Mouse (Mus musculus) heart, postnatal 36 days (tissue): ENCODE results near the gene Tenm4. TPM values are rescaled to one million over a fixed set of nuclear protein-coding genes. Genes with fewer than 3 reads are reported as not detected.
A peak's percentile ranks its signal among the peaks of the same experiment; 100 is the strongest.
"Not testable (repeated sequence)": the region's sequence is repeated elsewhere in the genome, so short reads cannot be mapped to it uniquely, and the experiment has no call there.

ENCODE experiments used
- DNase-seq, 2 experiments: peaks; one replicate each; pipeline ENCODE4 v3.0.0; 2021 to 2022
- intact Hi-C: fragments of 180-260 bp; cut with DNase I; formaldehyde crosslinking; loops from one replicate; pipeline ENCODE4 v1.15.1; 2025
- total RNA-seq, 2 experiments: library from RNA; stranded (reverse); gene quantifications; 2 replicates each; pipeline ENCODE4 v1.2.3; 2021

Gene Tenm4
- total RNA-seq, 2 experiments from 2014 or later = 0.36 to 0.81 TPM

DNA sequence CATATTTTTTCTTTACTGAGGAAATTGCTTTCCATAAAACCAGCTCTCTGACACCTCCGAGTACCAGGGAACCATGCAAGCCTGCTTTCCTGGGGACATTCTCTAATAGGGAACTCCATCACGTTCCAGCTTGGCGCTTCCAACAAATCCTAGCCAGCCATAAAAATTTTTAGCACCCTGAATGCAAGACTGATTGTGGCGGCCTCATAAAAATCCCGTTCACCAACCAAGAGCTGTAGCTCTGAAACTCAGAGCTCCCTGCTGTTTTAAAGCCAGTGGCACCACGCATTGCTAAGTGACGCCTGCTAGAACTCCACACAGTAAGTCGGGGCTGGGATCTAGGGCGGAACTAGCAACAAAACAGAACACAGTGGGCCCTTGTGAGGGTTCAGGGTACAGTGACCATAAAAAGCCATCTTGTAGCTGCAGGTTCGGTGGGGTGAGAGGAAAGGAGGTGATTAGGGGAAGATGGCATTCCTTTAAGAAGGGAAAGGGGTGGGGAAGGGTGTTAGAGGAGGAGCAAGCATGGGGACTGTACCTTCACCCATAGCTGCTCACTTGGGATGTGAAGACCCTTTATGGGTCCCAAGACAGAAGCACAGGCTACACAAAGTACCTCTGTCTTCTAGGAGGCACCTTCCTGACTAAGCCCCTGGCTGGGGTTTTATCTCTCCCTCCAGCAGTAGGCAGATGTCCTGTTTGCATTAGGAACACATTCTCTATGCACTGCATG is 439.0 kb downstream of the Tenm4 start:
- DNase-seq = no peak
- intact Hi-C loops = no loop called here

DNA sequence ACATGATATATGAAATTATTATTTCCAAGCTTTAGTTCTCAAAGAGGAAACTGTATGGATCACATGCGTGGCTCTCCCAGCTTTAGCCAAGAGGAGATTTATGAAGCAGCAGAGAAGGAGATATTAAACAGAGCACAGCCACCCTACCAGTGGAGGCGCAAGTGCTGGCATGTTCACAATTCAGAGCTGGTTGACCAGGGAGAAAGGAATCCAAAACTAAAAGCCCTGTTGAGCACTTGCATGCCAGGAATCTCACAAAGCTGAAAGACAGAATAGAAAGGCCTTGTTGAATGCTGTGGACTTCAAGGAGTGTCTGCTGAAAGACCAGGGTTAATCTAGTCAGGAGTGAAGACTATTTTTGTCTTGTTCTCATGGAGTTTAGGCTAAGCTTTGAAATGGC is 446.3 kb downstream of the Tenm4 start:
- intact Hi-C loops = no loop called here
- DNase-seq = no peak

DNA sequence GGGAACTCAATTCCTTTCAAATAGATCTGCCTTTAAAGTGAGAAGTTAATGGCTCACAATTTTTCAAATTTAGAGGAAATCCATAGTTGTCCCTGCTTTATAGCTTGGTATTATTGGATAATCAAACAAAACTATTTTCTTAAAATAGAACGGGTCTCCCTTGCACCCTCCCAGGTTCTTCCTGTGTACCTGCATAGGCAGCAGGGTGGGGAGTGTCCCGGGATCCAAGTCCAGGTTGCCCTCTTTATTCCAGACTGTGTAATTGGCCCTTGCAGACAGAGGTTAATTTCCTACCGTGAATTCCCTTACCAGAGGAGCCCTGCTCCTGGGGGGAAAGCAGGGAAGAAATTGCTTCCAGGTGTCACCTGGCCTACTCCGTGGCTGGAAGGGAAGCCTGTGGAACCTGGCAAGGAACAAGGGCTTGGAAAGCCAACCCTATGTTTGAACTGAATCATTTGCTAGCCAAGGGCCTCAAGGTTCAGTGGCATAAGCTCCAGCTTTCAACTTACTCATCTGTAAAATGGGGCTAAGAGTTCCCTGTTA is 449.0 kb downstream of the Tenm4 start:
- DNase-seq = no peak
- intact Hi-C loops = no loop called here

DNA sequence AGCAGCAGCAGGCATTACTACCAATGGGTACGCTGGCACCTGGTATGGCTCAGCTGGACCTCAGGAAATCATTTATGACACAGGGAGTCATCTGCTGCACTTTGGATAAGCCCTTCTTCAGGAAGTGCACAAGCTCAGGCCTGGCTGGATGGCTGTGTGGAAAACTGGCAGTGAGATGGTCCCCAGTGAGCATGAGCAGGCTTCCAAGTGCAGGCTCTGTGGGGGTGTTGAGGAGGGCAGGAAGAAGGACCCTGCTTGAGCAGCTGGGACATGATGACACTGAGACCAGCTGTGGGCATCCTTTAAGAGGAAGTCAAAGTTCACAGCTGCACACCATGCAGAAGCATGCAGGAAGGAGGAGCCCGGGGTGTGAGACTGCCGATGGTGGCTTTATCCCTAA is 455.3 kb downstream of the Tenm4 start:
- no peak for DNase-seq
- intact Hi-C loops = no loop called here

DNA sequence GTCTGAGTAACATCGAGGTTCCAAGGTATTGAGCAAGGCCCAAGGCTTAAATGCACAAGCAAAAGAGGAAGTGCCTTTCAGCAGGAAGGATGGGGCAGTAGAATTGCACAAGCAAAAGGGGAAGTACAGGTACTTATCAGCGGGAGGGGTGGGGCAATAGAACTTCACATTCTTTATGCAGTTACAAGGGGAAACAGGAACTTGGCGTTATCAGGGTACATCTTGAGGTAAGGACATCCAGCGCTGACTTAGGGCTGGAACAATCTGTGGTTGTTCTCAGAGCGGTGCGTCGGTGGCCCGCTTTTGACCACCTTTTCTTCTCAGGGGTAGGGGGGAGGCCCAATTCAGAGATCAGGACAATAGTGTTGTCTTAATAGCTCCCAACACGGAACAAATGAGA is 459.5 kb downstream of the Tenm4 start:
- intact Hi-C loops, DNase-seq: not testable (repeated sequence)

DNA sequence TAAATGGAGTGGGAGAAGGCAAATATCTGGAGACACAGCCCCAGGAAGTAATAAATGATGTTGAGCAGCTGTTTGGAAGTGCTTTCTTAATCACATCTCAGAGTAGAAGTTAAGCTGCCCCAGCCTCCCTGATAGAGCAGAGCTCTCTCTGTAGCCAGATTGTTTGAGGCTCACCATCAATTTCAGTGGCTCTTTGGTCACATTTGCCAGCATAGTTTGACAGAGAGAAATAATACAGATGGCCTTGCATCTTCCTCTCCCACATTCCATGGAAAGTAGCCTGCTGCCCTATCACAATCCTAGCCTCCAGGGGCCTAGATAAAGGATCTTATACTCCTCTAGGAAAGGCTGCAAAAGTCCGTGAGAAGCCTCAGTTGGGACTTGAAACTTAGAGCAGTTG is 462.0 kb downstream of the Tenm4 start:
- intact Hi-C loops = no loop called here
- no peak for DNase-seq

DNA sequence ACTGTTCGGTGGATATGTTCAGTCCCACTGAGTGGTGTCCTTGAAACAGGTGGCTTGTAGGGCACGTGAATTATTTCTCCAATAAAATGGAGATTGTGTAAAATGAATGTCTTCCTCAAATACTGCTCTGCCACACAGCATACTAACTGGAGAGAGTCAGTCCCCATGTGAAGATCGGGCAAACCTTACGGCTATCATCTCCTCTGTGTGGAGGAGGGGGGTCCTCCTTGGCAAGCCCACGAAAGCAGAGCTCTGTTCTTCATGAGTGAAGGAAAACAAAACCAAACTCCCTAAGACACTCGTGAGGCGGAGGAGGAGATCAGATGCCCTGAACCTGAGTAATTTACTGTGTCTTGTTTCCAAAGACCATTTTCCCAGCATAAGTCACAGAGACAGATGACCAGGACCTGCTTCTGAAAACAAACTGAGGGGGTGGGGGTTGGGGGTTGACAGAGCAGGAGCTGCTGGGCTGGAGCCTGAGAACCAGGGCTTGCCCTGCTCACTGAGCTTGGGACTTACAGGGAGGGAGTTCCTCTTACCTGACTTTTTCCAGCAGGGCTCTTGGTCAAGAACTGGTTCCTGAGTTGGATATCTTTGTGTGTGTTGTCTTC is 464.9 kb downstream of the Tenm4 start:
- no peak for DNase-seq
- intact Hi-C loops = no loop called here

DNA sequence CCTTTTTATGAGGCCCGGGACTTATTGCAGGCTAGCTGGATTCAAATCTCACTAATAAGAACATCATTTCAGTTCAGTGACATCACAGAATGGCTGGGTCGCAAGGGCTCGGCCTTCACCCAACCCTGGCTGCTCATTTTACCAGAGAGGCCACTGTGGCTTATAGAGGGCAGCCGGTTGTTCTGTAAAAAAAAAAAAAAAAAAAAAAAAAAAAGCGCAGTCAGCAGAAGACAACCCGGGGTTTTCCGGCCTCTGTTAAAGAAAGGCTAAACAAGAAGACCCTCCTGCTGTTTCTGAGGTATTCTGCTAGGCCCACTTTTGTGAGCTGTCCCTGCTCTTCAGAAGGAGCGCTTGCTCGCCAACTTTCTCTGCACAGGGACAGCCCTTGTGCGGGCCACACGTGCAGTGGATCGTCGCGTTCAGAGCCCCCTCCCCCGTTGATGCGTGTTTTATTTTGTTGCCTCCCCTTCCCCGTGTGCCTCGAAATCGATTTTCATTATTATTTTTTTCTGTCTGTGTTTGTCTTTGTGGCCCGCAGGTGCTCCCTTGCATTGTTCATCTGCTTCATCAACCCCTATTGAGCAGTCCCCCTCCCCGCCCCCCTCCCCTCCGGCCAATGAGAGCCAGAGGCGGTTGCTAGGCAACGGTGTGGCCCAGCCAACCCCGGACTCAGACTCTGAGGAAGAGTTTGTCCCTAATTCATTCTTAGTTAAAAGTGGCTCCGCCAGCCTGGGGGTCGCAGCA is 472.6 kb downstream of the Tenm4 start:
- intact Hi-C loops = no loop called here
- peak in 1 of 2 experiments; percentile 12 for DNase-seq

DNA sequence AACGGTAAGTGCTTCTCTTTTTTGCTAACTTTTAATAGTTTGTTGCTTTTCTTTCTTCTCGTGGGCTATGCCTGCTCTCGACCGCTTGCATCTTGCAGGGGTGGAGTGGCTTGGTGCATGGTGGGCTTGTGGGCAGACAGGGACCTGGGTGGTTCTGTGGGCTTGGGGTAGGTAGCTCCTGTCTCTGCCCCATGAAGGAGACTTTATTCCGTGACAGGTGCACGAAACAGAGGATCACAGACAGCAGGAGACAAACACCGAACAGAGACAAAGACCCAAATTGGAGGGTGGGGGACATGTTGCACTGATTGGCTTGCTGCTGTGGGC is 473.1 kb downstream of the Tenm4 start:
- DNase-seq = no peak
- intact Hi-C loops = no loop called here

DNA sequence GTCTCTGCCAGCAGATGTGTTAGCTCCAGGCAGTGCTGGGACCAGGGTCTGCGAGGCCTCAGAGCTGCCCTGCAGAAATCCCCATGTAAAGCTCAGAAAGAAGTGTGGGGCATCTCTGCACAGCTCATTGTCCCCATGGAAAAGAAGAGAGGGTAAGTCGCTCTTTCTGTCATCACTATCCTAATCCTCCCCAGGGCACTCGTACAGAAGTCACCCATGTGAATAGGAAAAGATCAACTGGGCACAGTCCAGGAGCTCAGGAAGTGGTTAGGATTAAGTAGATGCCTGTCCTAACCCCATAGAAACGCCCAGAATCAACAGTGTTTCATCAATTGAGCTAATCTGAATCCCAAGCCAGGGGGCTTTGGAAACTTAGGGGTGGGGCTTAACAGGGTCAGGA is 476.6 kb downstream of the Tenm4 start:
- no peak for DNase-seq
- intact Hi-C loops = no loop called here

DNA sequence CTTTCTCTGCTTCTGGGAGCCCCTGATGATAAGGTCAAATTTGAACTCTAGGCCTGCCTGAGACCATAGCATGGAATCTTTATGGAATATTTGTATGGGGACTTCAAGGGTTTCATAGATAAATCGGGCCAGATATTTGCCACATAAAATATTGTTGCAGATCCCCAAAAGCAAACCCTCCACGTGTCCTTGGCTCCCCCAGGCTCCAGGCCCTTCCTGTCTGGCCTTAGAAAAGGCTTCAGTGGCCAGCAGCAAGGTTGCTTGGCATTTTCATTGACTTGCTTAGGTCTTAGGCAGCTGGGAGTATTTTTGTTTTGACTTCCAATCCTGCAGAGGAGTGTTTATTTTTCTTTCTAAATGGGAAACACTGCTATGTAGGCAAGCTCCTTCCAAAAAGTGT is 477.6 kb downstream of the Tenm4 start:
- intact Hi-C loops = no loop called here
- DNase-seq = no peak

DNA sequence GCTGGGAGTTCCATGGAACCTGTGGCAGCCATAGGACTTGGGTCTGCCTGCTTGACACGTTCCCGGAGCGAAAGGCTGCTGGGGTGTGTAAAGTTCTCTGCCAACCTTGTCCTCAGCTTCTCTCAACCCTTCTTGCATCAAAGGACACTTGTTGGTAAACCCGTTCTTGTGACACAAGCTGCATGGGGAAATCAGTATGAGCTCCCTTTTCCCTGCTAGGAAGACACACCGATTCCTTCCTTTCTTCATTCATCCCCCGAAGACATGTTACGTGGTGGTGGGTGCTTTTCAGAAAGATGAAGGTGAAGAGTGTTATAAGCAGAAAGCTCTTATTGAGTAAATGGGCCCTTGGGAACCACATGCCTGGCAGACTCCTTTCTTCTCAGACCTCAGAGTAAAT is 478.1 kb downstream of the Tenm4 start:
- no peak for DNase-seq
- intact Hi-C loops = no loop called here

DNA sequence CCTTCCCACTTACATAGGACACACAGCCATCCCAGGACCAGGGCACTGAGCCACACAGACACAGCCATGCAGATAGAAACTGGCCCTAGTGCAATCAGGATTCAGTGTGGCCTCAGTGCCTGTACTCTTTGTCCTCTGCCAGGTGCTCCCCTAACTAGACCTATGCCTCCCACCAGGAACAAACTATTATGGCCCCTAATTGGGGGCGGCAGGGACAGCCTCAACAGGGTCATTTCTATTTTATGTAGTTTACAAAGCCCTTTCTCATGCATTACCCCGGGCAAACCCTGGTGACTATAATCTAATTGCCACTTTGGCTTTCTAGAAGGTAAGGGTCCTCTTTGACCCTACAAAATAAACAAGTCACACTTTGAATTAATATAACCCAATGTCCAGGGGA is 479.4 kb downstream of the Tenm4 start:
- intact Hi-C loops = no loop called here
- no peak for DNase-seq

DNA sequence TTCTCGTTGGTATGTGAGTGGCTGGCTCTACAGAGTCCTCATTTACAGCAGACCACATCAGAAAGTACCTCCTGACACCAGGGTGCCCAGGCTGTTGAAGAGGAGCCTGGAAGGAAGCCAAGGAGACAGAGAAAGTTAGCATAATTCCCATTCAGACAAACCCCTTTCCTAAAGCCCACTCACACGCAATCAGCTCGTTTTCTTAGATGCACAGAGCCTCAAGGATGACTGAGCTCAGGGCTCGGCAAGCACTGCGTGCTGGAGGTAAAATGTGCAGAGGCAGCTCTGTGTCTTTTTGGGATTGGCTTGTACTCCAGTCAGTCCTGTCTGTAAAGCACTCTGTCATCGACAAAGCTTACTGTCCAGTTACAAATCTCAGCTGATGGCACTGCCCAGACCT is 480.0 kb downstream of the Tenm4 start:
- DNase-seq = no peak
- intact Hi-C loops = no loop called here

DNA sequence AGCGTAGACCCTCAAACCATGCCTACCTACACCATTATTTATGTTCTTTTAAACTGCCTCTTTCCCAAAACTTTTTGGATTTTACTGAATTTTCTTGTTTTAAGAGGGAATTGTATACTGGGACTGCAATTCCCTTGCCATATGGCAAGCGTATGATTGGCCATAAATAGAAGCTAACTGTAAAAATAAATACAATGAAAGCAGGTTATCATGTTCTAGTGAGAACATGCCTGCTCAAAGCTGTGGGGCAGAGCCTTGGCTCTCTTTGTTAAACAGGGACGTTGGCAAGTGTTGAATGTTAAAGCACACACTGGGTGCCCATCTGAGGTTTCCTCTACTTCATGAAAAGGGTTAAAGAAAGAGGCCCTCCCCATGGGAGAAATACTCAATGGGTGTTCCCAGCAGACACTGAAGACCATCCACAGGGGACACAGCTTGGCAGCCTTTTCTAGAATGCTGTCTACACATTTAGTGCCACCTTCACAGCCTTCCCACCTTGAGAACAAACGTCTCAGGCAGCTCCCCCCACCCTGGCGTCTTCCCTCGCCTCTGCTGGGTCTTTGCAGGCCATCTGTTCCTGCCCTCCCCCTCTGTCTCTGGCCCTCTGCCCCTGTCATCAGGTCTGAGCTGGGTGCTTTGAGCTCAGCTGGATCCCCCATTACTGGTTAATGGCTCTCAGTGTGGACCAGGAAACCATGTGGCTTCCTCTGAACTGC is 480.7 kb downstream of the Tenm4 start:
- intact Hi-C loops = no loop called here
- DNase-seq = no peak

DNA sequence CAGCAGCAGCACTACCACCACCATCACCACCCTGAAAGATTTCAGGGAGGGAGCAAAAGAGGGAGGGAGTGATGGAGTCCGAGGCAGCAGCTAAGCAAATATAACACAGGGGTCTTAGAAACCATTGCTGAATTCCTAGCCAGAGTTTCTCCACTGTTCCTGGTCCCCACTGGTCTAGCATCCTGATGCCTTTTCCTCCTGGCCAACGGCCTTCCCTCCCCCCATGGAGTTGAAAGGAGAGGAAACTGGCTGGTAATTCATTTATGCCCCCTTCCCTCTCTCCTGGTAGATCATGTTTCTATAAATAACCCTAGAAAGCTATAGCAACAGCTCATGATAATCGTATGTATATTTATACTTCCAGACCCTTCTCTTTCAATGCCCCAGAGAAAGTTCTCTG is 481.8 kb downstream of the Tenm4 start:
- intact Hi-C loops = no loop called here
- DNase-seq = no peak

DNA sequence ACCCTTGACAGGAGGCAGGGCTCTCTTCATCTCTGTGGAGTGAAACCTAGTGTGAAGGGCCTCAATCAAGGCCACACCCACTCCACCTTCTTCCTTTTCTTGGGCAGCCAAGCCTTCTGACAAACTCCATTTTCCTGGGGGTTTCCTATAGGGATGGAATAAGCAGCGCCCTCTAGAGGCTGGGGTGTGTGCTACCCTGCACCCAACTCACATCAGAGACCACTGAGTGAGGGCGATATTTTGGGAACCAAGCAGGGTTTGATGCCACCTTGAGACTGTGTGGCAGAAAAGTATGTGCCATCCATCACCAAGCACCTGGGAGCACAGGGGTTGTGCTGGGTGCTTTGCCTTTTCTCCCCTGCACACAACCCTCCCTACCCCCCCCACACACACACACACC is 483.2 kb downstream of the Tenm4 start:
- DNase-seq = no peak
- intact Hi-C loops = no loop called here

DNA sequence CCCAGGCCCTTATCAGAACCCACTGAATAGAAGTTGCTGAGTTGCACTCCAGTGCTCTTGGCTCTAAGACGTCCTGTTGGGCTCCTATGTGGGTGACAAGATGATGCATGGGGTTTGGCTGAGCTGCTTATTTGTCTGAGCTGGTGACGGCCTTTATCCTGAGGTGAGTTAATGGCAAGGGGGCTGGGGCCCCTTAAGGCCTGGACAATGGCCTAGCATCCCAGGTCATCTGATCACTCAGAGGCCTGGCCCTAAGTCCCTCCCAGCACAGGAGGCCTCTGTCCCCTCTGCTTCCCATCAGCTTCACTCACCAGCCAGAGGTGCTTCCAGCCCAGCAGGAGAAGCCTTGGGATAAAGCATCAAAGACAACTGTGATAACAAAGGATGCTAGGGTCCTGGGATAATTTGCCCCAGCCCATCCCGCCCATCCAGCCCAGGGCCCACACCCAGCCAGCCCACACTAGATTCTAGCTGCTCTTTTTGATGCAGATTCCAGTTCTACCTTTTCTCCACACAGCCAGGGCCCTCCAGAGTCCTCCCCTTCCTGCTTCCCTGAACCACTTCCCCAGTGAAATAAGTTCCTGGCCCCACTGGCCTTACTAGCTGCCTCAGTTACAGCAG is 484.2 kb downstream of the Tenm4 start:
- DNase-seq = no peak
- intact Hi-C loops = no loop called here

DNA sequence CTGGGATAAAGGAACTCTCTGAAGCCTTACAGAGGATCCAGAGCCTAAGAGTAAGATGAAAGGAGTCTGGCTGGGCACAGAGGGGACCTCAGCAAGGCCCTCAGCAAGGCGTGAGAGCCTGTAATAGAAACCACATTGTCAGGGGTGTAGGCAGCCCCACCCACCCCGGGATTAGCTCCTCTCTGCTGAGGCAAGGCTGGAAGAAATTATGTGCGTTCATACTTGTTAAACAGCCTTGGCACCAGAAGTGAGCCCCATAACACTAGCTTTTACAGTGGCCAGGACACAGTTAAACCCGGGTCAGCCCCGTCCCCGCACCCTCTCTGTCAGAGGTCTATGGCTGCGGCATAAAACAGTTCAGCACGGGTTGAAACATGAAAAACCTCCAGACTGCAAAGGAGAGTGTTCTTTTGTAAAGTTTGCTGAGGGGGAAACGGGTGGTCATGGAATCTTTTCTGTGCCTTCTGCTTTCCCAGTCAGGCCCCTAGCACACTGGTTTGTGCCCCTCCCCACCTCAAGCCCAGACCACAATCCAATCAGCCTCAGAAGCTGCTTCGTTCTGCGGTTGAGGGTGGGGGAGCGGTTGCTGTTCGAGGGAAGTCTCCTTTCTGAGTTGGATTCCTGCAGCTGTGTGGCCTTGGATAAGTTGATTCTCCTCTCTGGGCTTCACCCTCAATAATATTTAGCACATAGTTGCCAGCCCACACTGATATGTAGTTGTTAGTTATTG is 486.2 kb downstream of the Tenm4 start:
- intact Hi-C loops = no loop called here
- no peak for DNase-seq
